Mouse (Mus musculus): ENCODE data around the gene Crygn. TPM values are rescaled to one million over a fixed set of nuclear protein-coding genes. Genes with fewer than 3 reads are reported as not detected.

Crygn gene
- polyA plus RNA-seq, 1 experiment: not detected

DNA sequence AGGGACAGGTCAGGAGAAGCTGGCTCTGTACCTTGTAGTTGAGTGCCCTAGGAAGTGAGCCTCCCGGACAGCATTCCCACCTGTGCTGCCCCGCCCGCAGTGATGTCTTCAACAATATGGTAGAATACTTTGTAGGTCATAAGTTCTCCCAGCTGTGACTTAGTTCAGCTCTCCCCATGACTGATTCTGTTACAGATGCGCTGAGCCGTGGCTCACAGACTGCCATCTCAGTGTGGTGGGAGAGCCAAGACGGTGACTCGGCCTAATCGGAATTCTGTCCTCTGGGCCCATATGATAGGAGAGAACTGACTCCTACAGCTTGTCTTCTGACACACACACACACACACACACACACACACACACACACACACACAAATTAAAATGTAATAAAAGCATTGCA lies 53.2 kb downstream of the Crygn start:
- no peak for DNase-seq (ENCODE audit: low read depth)

DNA sequence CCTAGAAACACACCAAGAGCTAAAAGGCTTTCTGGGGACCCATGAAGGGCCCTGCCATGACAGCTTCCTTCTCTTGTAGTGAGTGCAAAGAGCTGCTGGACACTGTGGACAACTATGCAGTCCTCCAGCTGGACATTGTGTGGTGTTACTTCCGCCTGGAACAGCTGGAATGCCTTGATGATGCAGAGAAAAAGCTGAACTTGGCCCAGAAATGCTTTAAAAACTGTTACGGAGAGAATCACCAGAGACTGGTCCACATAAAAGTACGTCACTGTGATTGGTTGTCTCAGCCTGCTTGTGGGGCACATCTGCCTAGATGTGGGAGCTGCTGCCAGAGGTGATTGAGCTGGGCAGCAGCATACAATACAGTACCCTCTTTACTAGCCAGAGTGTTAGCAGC lies 56.5 kb downstream of the Crygn start:
- TF ChIP-seq CTCF (IDR thresholded peaks at IDR 0.05; ENCODE audit: borderline replicate concordance, extremely low read depth, insufficient read depth, insufficient read length): no peak
- no peak for TF ChIP-seq POLR2A (IDR thresholded peaks at IDR 0.05; ENCODE audit: borderline replicate concordance, extremely low read depth, insufficient read depth, insufficient read length, poor library complexity, severe bottlenecking)
- DNase-seq (ENCODE audit: low read depth): no peak

More for the DNA sequence above, 53.2 kb downstream of the Crygn start:
- TF ChIP-seq CTCF (IDR thresholded peaks at IDR 0.05; ENCODE audit: borderline replicate concordance, extremely low read depth, insufficient read depth, insufficient read length): no peak
- no peak for TF ChIP-seq POLR2A (IDR thresholded peaks at IDR 0.05; ENCODE audit: borderline replicate concordance, extremely low read depth, insufficient read depth, insufficient read length, poor library complexity, severe bottlenecking)

Other genes with a start within 250 kb of the Crygn start
- 2.2 and 5.0 TPM in 2 replicates for gene Gbx1, start 230.8 kb downstream of the Crygn start, polyA plus RNA-seq (2012; rRNA removed)
- 0.33 and 0.54 TPM in 2 replicates for gene Asb10, start 217.0 kb downstream of the Crygn start, polyA plus RNA-seq (2012; rRNA removed)
- 0.19 and 0.34 TPM in 2 replicates for gene 4931409K22Rik, start 201.2 kb downstream of the Crygn start, polyA plus RNA-seq (2012; rRNA removed)
- gene Abcf2, start 180.5 kb downstream of the Crygn start, polyA plus RNA-seq (2012; rRNA removed): 75.5 and 85.9 TPM in 2 replicates
- gene Chpf2, start 171.3 kb downstream of the Crygn start, polyA plus RNA-seq (2012; rRNA removed): 21.9 and 26.8 TPM in 2 replicates
- gene Smarcd3, start 133.6 kb downstream of the Crygn start, polyA plus RNA-seq (2012; rRNA removed): 162 and 203 TPM in 2 replicates
- gene Nub1, start 72.5 kb downstream of the Crygn start, polyA plus RNA-seq (2012; rRNA removed): 57.8 and 58.5 TPM in 2 replicates
- 10.8 and 11.9 TPM in 2 replicates for gene Wdr86, start 27.3 kb downstream of the Crygn start, polyA plus RNA-seq (2012; rRNA removed)
- gene Rheb, start 84.6 kb upstream of the Crygn start, polyA plus RNA-seq (2012; rRNA removed): 80.5 and 88.6 TPM in 2 replicates